In the genomic region with DNA sequence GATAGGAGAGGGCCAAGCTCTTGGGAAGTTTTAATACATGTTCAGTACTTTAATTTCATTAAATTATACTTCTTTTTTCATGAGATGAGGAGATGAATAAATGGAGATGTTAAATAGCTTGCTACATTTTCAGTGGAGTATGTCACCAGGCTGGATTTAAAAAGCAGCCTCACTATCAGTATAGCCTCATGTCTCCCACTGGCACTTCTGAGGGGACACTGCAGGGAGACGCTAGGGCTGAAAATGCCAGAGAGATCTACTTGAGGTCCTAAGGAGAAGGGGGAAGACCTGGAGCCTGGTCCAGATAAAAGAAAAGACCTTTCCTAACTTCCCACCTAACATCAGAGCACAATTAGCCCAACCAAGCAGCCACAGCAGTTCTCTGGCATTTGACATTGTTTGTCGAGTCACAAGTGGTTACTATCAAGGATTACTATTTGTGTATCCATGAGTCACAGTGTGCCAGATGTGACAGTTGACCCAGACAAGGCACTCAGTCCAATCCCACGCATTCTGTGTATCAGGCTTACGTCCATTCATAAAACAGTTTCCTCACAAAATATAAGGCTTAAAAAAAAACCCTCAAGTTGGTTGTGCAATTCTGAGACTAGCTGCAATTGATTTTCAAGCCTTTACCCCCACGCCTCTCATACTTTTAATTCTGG, we compare ENCODE assay signal across 14 mouse cellular contexts.
DNase-seq lines count a peak whose midpoint lies in the region; ATAC-seq lines count a peak whose summit lies in the region.
"Had no signal": no experiment of that assay in that cellular context is flagged by ENCODE, and none has a peak within 500 bp of the region (broad histone marks: within the 10 kb centered on the region; RNA-seq: fewer than 3 reads in every experiment).

No protein-coding gene starts in this region.

- H3K9me3 ChIP-seq in heart, embryonic 14.5 days (ENCODE audit: control insufficient read depth, low read length), result no peaks in the 10 kb centered on the region
- H3K9me3 ChIP-seq in hindbrain, embryonic 12.5 days (replicated peaks), result no peaks in the 10 kb centered on the region
- no peaks in the 10 kb centered on the region for H3K9me3 ChIP-seq in forebrain, embryonic 11.5 days (ENCODE audit: control insufficient read depth, low read length)
- H3K9me3 ChIP-seq: neural tube, embryonic 13.5 days had no signal

- 16% methylated on average over 5 of the region's 5 CpGs for WGBS in heart, embryonic 14.5 days
- 77% methylated on average over 5 of the region's 5 CpGs for WGBS in hindbrain, embryonic 12.5 days
- WGBS in forebrain, embryonic 11.5 days, result 78% methylated on average over 5 of the region's 5 CpGs

- H3K4me3 ChIP-seq in heart, embryonic 14.5 days (ENCODE audit: control insufficient read depth in 1 of 2, insufficient read depth in 1 of 2, low read depth in 1 of 2, low read length in 2 of 2), result no peak overlapping the region
- H3K4me3 ChIP-seq in hindbrain, embryonic 12.5 days, result no peak overlapping the region
- H3K4me3 ChIP-seq in forebrain, embryonic 11.5 days (ENCODE audit: low read depth, low read length), result no peak overlapping the region
- H3K4me3 ChIP-seq: erythroblast, embryonic 14.5 days; neural tube, embryonic 13.5 days had no signal

- no peaks in the 10 kb centered on the region for H3K36me3 ChIP-seq in heart, embryonic 14.5 days (ENCODE audit: control insufficient read depth, insufficient read depth, low read length)
- no peaks in the 10 kb centered on the region for H3K36me3 ChIP-seq in hindbrain, embryonic 12.5 days
- no peaks in the 10 kb centered on the region for H3K36me3 ChIP-seq in forebrain, embryonic 11.5 days (ENCODE audit: control insufficient read depth, insufficient read depth, low read length)
- H3K36me3 ChIP-seq: neural tube, embryonic 13.5 days had no signal

- no peaks in the 10 kb centered on the region for H3K27me3 ChIP-seq in heart, embryonic 14.5 days (ENCODE audit: control insufficient read depth, insufficient read depth, low read length)
- no peaks in the 10 kb centered on the region for H3K27me3 ChIP-seq in hindbrain, embryonic 12.5 days
- no peaks in the 10 kb centered on the region for H3K27me3 ChIP-seq in forebrain, embryonic 11.5 days (ENCODE audit: control insufficient read depth, insufficient read depth, low read length)
- H3K27me3 ChIP-seq: neural tube, embryonic 13.5 days; Patski had no signal

- peaks cover 12 to 27% of the 10 kb centered on the region in 2 experiments for H3K4me1 ChIP-seq in heart, embryonic 14.5 days (ENCODE audit: control insufficient read depth in 2 of 2, insufficient read depth in 2 of 2, low read length in 2 of 2)
- H3K4me1 ChIP-seq in hindbrain, embryonic 12.5 days, result no peaks in the 10 kb centered on the region
- H3K4me1 ChIP-seq in forebrain, embryonic 11.5 days (replicated peaks; ENCODE audit: control insufficient read depth, insufficient read depth, low read length), result no peaks in the 10 kb centered on the region

- H3K9ac ChIP-seq in heart, embryonic 14.5 days (ENCODE audit: low read length), result no peak overlapping the region
- H3K9ac ChIP-seq in hindbrain, embryonic 12.5 days, result no peak overlapping the region
- H3K9ac ChIP-seq in forebrain, embryonic 11.5 days (ENCODE audit: low read length), result no peak overlapping the region
- H3K9ac ChIP-seq: neural tube, embryonic 13.5 days had no signal

- 0 out of 2 replicates have a peak, but pooled peaks have one; percentile 7 for ATAC-seq in common myeloid progenitor, adult 5-6 weeks (replicated peaks; ENCODE audit: low read depth, poor library complexity, severe bottlenecking)
- ATAC-seq in heart, embryonic 14.5 days (ENCODE audit: insufficient number of reproducible peaks, insufficient read depth, low FRiP score, low read depth), result peak; percentile 81
- peak; percentile 54 for ATAC-seq in megakaryocyte progenitor cell, adult 5-6 weeks (replicated peaks; ENCODE audit: poor library complexity)
- no peak for ATAC-seq in hindbrain, embryonic 12.5 days (ENCODE audit: low FRiP score)
- no peak for ATAC-seq in forebrain, embryonic 11.5 days (replicated peaks; ENCODE audit: low FRiP score)
- ATAC-seq: Patski had no signal

- DNase-seq in adrenal gland, adult (ENCODE audit: inconsistent age in 2 of 2, low spot score in 1 of 2), result peak; percentile 4 to 35
- no peak for DNase-seq in adrenal gland, adult 18-20 months (ENCODE audit: low spot score in 2 of 2)
- no peak for DNase-seq in layer of hippocampus, postnatal 14 days (ENCODE audit: low spot score in 2 of 2)
- no peak for DNase-seq in forebrain, embryonic 11.5 days (ENCODE audit: low spot score)
- DNase-seq: cerebellum, postnatal 10 days; kidney, adult 9 months; thymus, postnatal 14 days had no signal

- peak overlapping the region; percentile 82 to 92 for H3K27ac ChIP-seq in heart, embryonic 14.5 days (replicated peaks in 1 of 2; ENCODE audit: control insufficient read depth in 1 of 2, insufficient read depth in 1 of 2, low read depth in 2 of 2, low read length in 2 of 2)
- no peak overlapping the region for H3K27ac ChIP-seq in hindbrain, embryonic 12.5 days
- no peak overlapping the region for H3K27ac ChIP-seq in forebrain, embryonic 11.5 days (ENCODE audit: low read depth, low read length)
- H3K27ac ChIP-seq: neural tube, embryonic 13.5 days had no signal

- H3K4me2 ChIP-seq in heart, embryonic 14.5 days (ENCODE audit: low read length), result peak overlapping the region; percentile 35; the same call in 1 of the 2 replicates
- no peak overlapping the region for H3K4me2 ChIP-seq in hindbrain, embryonic 12.5 days (replicated peaks)
- H3K4me2 ChIP-seq in forebrain, embryonic 11.5 days (ENCODE audit: low read depth, low read length, severe bottlenecking), result no peak overlapping the region
- H3K4me2 ChIP-seq: neural tube, embryonic 13.5 days had no signal

Comparison
In these comparisons a context has a peak if more than half of its experiments do, and no peak if none do; other contexts are left out.
1. DNase-seq: peak in adrenal gland, adult (2 of 2); none in adrenal gland, adult 18-20 months (0 of 2), layer of hippocampus, postnatal 14 days (0 of 2) and forebrain, embryonic 11.5 days (single experiment).
2. ATAC-seq: peak in common myeloid progenitor, adult 5-6 weeks (single experiment), heart, embryonic 14.5 days (single experiment) and megakaryocyte progenitor cell, adult 5-6 weeks (single experiment); none in hindbrain, embryonic 12.5 days (single experiment) and forebrain, embryonic 11.5 days (single experiment).
3. H3K27ac ChIP-seq: peak in heart, embryonic 14.5 days (2 of 2); none in hindbrain, embryonic 12.5 days (single experiment) and forebrain, embryonic 11.5 days (single experiment).